Mouse (Mus musculus): Measurements from ENCODE around the gene Tmem190. TPM values are rescaled to one million over a fixed set of nuclear protein-coding genes. Genes with fewer than 3 reads are reported as not detected.
A peak's percentile ranks its signal among the peaks of the same experiment; 100 is the strongest.

The Tmem190 gene
- total RNA-seq (2021), result not detected in 2 replicates
- long read RNA-seq, result 0 reads

DNA sequence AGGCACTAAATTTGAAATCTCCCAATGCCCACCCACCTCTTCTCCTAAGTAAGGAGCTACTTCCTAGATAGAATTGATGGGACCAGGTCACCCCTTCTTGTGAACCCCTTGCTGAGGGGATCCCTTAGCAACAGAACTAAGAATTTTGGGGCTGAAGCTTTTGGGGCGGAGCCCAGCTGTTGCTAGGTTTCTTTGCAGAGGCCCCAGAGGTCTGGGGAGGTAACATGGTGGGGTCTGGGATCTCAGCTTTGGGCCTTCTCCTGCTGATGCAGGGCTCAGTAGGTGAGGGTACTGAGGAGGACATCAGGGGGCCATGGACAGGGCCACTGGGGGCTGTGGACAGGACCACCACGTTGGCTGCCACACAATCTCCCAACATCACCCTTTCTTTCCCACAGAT, at the start of gene Tmem190, which contains the start of gene Il11:
Tmem190 (plus strand) TSS at position 179 of the 400 bp plus-strand sequence.
Il11 (minus strand) TSS at position 101 of the 400 bp plus-strand sequence.
- DNase-seq, result no peak

GRCm38 (mm10) chr7:4732968-4733392, 49.8 kb upstream of the Tmem190 start:
- DNase-seq, result peak; percentile 26

DNA sequence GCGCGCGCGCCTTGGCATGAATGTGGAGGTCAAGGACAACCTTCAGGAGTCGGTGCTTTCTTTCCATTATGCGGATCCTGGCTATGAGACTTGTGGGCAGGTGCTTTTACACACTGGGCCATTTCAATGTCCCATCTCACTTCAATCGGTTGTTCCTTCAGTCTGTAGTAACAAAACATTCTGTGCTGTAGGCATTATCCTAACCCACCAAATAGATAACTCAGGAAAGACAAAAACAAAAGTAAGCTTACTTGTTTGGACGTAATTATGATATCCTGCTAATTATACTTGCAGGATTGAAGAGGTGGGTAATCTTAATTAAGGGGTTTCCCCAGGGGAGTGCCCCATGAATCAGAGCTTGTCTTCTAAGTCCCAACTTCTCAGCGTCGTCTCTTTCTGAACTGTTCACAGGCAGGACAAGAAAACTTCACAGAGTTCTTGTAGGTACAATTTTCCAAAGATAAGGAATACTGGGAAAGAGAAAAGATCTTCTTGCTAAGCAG, 43.6 kb upstream of the Tmem190 start:
- no peak for DNase-seq

- DNase-seq, result peak; percentile 92
Observed at GRCm38 (mm10) chr7:4739544-4740275, 43.0 kb upstream of the Tmem190 start, which contains the start of gene Kmt5c. Kmt5c (plus strand) TSS chr7:4740115.

DNA sequence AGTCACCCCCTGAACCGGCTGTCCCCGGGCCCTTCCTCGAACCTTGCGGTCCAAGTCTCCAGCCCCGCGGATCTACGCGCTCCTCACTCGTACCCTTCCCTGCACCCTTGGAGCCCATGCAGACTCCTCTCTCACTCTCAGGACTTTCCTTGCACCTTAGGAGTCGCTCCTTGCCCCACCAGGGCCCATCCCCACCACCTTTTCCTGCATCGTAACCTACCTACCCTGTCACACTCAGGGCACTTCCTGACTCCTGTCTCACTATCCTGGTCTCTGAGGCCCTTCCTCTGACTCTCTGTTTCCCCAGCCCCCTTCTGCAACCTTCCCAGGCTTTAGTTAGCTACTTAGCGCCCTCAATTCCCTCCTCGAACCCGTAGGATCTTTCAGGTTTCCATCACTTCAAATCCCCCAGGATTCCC, 42.4 kb upstream of the Tmem190 start:
- DNase-seq, result no peak

DNA sequence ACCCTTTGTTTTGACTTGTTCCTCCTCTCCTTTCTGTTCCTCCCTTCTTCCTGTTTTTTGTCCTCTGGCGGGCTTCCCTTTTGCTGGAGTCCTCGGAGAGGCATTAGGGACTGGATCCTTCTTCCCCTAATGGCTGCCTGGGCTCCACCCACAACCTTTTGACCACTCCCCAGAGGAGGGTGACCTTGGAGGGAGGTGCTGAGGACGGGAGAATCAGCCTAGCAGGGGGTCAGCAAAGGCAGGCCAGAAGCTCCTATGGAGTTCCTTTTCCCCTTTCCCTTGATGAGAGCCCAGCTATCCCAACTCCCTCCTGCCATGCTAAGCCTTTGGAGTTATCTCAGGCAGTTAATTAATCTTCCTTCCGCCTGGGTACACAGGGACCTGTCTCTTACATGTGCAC, 41.6 kb upstream of the Tmem190 start:
- DNase-seq, result peak; percentile 54

DNA sequence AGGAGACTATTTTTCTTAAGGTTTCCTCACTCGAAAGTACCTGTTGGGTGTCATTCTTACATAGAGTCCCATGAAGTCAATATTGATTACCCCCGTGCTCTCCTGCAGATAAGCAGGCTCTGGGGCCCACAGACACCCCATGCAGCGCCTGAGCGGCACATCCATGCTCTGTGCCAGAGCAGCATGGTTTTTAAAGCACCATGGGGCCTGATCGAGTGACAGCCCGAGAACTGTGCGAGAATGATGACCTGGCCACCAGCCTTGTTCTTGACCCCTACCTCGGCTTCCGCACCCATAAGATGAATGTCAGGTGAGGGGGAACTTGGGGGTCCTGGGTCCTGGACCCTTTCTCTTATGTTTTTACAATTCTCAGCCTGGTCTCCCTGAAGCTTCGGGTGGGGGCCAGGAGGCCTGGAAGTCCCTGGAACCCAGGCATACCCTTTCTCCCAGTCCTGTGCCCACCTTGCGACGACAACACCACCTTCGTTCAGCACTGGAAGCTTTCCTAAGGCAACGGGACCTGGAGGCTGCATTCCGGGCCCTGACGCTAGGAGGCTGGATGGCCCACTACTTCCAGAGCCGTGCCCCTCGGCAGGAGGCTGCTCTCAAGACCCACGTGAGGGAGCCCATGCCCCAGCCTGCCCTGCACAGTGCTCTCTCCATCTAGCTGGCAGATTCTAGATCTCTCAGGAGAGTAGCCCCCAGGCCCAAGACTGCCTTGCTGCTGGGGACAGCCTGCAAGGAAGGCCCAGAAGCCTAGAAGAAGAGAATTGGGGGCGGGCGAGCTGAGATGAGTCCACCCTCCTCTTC, 40.9 kb upstream of the Tmem190 start:
- DNase-seq, result no peak

DNA sequence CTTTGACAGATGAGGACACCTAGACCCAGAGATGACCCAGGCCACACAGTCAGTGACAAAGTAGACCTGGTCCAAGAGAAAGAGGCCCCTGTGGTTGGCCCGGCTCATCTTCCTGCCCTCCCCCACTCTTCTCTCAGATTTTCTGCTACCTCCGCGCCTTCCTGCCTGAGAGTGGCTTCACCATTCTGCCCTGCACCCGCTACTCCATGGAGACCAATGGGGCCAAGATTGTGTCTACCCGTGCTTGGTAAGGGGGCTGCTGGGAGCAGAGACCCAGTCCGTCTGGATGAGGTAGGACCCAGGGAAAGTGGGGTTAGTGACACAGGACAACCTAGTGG, 40.3 kb upstream of the Tmem190 start:
- DNase-seq, result no peak

DNA sequence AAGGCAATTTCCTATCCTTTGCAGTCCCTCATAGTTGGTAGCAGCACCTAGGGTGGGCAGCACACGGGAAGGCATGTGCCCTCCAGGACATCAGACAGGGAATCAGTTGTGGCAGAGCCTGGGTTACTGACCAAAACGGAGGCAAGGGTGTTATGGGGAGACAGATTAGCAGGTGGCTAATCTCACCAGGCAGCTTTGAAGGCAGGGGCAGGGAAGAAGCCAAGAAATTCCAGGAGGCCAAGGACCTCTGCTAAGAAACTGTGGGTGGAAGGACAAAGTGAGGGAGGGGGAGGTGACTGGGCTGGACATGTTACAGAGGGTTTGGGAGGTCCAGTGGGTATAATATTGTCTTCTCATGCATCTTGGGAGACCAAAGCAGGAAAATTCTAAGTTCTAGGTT, 39.4 kb upstream of the Tmem190 start:
- no peak for DNase-seq

- DNase-seq, result no peak
Observed at GRCm38 (mm10) chr7:4744886-4745285, 37.9 kb upstream of the Tmem190 start.

DNA sequence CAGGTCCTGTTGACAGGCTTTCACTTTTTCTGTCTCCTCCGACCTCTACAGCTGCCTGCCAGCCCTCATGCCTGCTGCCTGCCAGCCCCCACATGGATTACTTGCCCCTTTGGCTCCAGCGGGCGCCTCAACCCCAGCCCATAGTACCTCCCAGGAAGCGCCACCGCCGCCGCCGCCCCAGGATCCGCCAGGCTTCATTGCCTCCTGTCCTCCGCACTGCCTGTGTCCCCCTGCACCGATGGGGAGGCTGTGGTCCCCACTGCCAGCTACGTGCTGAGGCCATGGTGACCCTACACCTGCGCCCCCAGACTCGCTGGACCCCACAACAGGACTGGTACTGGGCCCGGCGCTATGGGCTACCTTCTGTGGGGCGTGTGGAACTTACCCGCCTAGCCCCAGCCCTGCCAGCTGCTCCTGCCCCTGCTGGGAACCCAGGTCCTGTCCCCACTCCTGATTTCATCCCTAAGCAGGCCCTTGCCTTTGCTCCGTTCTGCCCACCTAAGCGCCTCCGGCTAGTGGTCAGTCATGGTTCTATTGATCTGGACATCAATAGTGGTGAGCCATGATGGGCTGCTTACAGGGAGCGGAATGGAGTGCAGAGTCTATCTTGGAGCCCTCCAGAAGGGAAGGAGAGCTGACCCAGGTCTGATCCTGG, 36.3 kb upstream of the Tmem190 start:
- no peak for DNase-seq

GRCm38 (mm10) chr7:4747156-4747899, 35.4 kb upstream of the Tmem190 start:
- DNase-seq, result no peak

GRCm38 (mm10) chr7:4748321-4748720, 34.4 kb upstream of the Tmem190 start:
- no peak for DNase-seq

- no peak for DNase-seq
Observed at GRCm38 (mm10) chr7:4749169-4749568, 33.6 kb upstream of the Tmem190 start.

- DNase-seq, result peak; percentile 41
Observed at GRCm38 (mm10) chr7:4751971-4752820, 30.5 kb upstream of the Tmem190 start.

GRCm38 (mm10) chr7:4752821-4753570, 29.7 kb upstream of the Tmem190 start, which contains the start of gene Cox6b2:
Cox6b2 (minus strand) TSS chr7:4753094.
- peak; percentile 71 for DNase-seq

DNA sequence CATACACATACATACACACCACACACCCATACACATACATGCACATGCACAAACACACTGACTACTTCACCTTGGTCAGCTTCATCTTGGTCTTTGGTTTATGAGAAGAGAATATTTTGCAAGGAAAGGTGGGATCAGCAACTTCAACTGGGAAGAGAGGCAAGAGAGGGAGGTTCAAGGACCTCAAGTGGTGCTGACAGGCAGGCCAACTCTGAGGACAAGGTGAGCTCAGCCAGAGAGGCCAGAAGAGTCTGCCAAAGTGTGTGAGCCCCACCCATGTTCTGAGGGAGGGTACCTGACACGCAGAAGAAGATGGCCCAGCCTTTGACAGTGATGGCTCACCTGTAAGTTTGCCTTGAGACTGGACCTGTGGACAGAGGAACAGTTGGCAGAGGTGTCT, 23.1 kb upstream of the Tmem190 start:
- no peak for DNase-seq

GRCm38 (mm10) chr7:4764946-4765710, 17.6 kb upstream of the Tmem190 start:
- no peak for DNase-seq

DNA sequence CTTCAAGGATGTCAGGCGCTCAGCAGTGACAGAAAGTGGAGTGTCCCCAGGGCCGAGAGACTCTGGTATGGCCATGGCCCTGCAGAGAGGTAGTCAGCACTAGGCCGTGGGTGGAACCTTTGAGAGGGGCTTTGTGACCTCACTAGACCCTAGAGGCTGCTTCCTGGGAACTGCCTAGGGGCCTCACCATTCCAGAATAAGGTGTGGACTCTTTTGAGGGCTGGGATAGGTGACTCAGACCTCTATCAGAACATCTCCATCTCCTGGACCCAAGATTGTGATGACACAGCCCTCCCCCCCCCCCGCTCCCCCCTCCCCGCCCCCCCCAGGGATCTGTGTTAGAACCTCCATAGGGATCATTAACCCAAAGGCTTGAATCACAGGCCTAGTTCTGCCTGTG, 11.5 kb upstream of the Tmem190 start, which contains the start of gene Fam71e2:
Fam71e2 (minus strand) TSS at position 101 of the 400 bp plus-strand sequence.
- DNase-seq, result no peak

All from adrenal gland, postnatal 25 days (tissue).